Mouse (Mus musculus) CH12.LX (cell line): ENCODE measurements at regions not wholly inside any gene's neighbourhood (a gene's known extent, or its start where the extent isn't known, plus 50 kb on each side); places are given as distances from the start of the nearest gene placed in this dataset.

Experiments used
- DNase-seq: peaks from one replicate; pipeline ENCODE4 v3.0.0-alpha.2; 2013; ENCODE audit errors: extremely low read depth
- H3K27ac ChIP-seq: 2 replicates; pipeline ENCODE4 v1.5.1; 2012; ENCODE audit warnings: low read depth, mild to moderate bottlenecking, control low read depth, moderate library complexity; ENCODE audit not compliant: insufficient read depth
- H3K27me3 ChIP-seq: replicated peaks from 2 replicates; pipeline ENCODE3; 2012; ENCODE audit warnings: inconsistent platforms
- H3K36me3 ChIP-seq, 2 experiments: replicated peaks in 1 of 2; 2 replicates each; pipeline versions ENCODE3 to v1.6.1; 2012; ENCODE audit warnings: inconsistent platforms in 1 of 2, low read length in 1 of 2, mild to moderate bottlenecking in 1 of 2, mixed read lengths in 1 of 2, moderate library complexity in 1 of 2; ENCODE audit not compliant: control insufficient read depth in 1 of 2, insufficient read depth in 1 of 2
- H3K4me1 ChIP-seq, 2 experiments: 2 replicates each; pipeline ENCODE4 v1.6.1; 2012; ENCODE audit warnings: inconsistent platforms in 1 of 2, moderate library complexity in 1 of 2; ENCODE audit not compliant: insufficient read depth in 2 of 2, control insufficient read depth in 1 of 2
- H3K4me2 ChIP-seq: 2 replicates; pipeline ENCODE4 v1.6.1; 2012; ENCODE audit warnings: low read depth, mild to moderate bottlenecking, control low read depth; ENCODE audit not compliant: poor library complexity, insufficient read depth, severe bottlenecking
- H3K4me3 ChIP-seq, 3 experiments: fragments of 150-350 bp in 1 of 3; sonication (generic) in 1 of 3; replicated peaks in 1 of 3; 2 replicates each; pipeline versions ENCODE3 to v1.5.1; 2011 to 2012; ENCODE audit warnings: low read depth in 2 of 3, low read length in 2 of 3, mild to moderate bottlenecking in 2 of 3, moderate library complexity in 2 of 3, control low read depth in 1 of 3, improper control_type of control experiment in 1 of 3, inconsistent platforms in 1 of 3, mixed read lengths in 1 of 3; ENCODE audit not compliant: poor library complexity in 1 of 3
- H3K79me2 ChIP-seq: replicated peaks from 2 replicates; pipeline ENCODE4 v1.6.1; 2012; ENCODE audit warnings: mild to moderate bottlenecking, moderate library complexity; ENCODE audit not compliant: control insufficient read depth, poor library complexity, insufficient read depth, severe bottlenecking; ENCODE audit errors: extremely low read depth
- H3K9ac ChIP-seq: 2 replicates; pipeline ENCODE4 v1.6.1; 2012; ENCODE audit warnings: low read depth, mild to moderate bottlenecking, control low read depth, moderate library complexity; ENCODE audit not compliant: insufficient read depth
- H3K9me3 ChIP-seq: replicated peaks from 2 replicates; pipeline ENCODE3; 2012; ENCODE audit warnings: low read length, inconsistent platforms, mixed read lengths
- BHLHE40 ChIP-seq: IDR thresholded peaks from 2 replicates; pipeline ENCODE4 v1.6.1; 2011; ENCODE audit warnings: mild to moderate bottlenecking, low read depth, low read length, improper control_type of control experiment
- CHD1 ChIP-seq: IDR thresholded peaks from 2 replicates; pipeline ENCODE4 v1.6.1; 2012; ENCODE audit warnings: low read depth, low read length, improper control_type of control experiment, inconsistent platforms
- E2F4 ChIP-seq: IDR thresholded peaks from 2 replicates; pipeline ENCODE4 v1.6.1; 2011; ENCODE audit warnings: low read depth, low read length, improper control_type of control experiment; ENCODE audit not compliant: insufficient replicate concordance
- ELF1 ChIP-seq: IDR thresholded peaks from 2 replicates; pipeline ENCODE4 v1.6.1; 2014; ENCODE audit warnings: low read depth, mild to moderate bottlenecking, inconsistent platforms, low read length, improper control_type of control experiment
- JUND ChIP-seq: conservative IDR thresholded peaks from 2 replicates; pipeline ENCODE4 v1.6.1; 2011; ENCODE audit warnings: low read depth, low read length, improper control_type of control experiment
- KAT2A ChIP-seq: IDR thresholded peaks from 2 replicates; pipeline ENCODE4 v1.6.1; 2012; ENCODE audit warnings: low read length, improper control_type of control experiment, inconsistent platforms; ENCODE audit not compliant: insufficient replicate concordance
- MAZ ChIP-seq: IDR thresholded peaks from 2 replicates; pipeline ENCODE4 v1.6.1; 2012; ENCODE audit warnings: low read depth, mild to moderate bottlenecking, inconsistent platforms, low read length, improper control_type of control experiment, moderate library complexity
- MEF2A ChIP-seq: IDR thresholded peaks from 2 replicates; pipeline ENCODE4 v1.6.1; 2014; ENCODE audit warnings: low read depth, mild to moderate bottlenecking, inconsistent platforms, low read length, improper control_type of control experiment, borderline replicate concordance
- MYC ChIP-seq: IDR thresholded peaks from 2 replicates; pipeline ENCODE4 v1.6.1; 2011; ENCODE audit warnings: low read depth, mild to moderate bottlenecking, improper control_type of control experiment, low read length
- NELFE ChIP-seq: IDR thresholded peaks from 2 replicates; pipeline ENCODE4 v1.6.1; 2011; ENCODE audit warnings: low read depth, low read length, improper control_type of control experiment
- NRF1 ChIP-seq: IDR thresholded peaks from 2 replicates; pipeline ENCODE4 v1.6.1; 2014; ENCODE audit warnings: low read depth, mild to moderate bottlenecking, inconsistent platforms, low read length, improper control_type of control experiment, moderate library complexity
- PAX5 ChIP-seq: IDR thresholded peaks from 2 replicates; pipeline ENCODE4 v1.6.1; 2012; ENCODE audit warnings: low read length, inconsistent platforms, mixed read lengths
- RCOR1 ChIP-seq: conservative IDR thresholded peaks from 2 replicates; pipeline ENCODE4 v1.6.1; 2012; ENCODE audit warnings: low read depth, mild to moderate bottlenecking, inconsistent platforms, low read length, improper control_type of control experiment
- SIN3A ChIP-seq: IDR thresholded peaks from 2 replicates; pipeline ENCODE4 v1.6.1; 2012; ENCODE audit warnings: low read length, improper control_type of control experiment, inconsistent platforms
- TCF12 ChIP-seq: IDR thresholded peaks from 2 replicates; pipeline ENCODE4 v1.6.1; 2014; ENCODE audit warnings: low read depth, mild to moderate bottlenecking, inconsistent platforms, low read length, improper control_type of control experiment
- ZC3H11A ChIP-seq: IDR thresholded peaks from 2 replicates; pipeline ENCODE4 v1.6.1; 2012; ENCODE audit warnings: low read depth, mild to moderate bottlenecking, inconsistent platforms, low read length, improper control_type of control experiment
- ZNF384 ChIP-seq: IDR thresholded peaks from 2 replicates; pipeline ENCODE4 v1.6.1; 2012; ENCODE audit warnings: low read depth, low read length, improper control_type of control experiment, inconsistent platforms
- dilution Hi-C: fragments of 300-500 bp; cut with MboI; formaldehyde crosslinking; loops from 2 replicates; pipeline ENCODE4 v1.14.3; 2020; ENCODE audit warnings: low sequenced_read_pairs; ENCODE audit not compliant: extremely low pct_unique_long_range_greater_than_20kb, extremely low pct_ligation_motif_present
- in situ Hi-C: fragments of 300-500 bp; cut with MboI; formaldehyde crosslinking; loops from 3 replicates; pipeline ENCODE4 v1.14.3; 2019; ENCODE audit warnings: low sequenced_read_pairs, low pct_ligation_motif_present, low pct_unique_long_range_greater_than_20kb, mixed read lengths

DNA sequence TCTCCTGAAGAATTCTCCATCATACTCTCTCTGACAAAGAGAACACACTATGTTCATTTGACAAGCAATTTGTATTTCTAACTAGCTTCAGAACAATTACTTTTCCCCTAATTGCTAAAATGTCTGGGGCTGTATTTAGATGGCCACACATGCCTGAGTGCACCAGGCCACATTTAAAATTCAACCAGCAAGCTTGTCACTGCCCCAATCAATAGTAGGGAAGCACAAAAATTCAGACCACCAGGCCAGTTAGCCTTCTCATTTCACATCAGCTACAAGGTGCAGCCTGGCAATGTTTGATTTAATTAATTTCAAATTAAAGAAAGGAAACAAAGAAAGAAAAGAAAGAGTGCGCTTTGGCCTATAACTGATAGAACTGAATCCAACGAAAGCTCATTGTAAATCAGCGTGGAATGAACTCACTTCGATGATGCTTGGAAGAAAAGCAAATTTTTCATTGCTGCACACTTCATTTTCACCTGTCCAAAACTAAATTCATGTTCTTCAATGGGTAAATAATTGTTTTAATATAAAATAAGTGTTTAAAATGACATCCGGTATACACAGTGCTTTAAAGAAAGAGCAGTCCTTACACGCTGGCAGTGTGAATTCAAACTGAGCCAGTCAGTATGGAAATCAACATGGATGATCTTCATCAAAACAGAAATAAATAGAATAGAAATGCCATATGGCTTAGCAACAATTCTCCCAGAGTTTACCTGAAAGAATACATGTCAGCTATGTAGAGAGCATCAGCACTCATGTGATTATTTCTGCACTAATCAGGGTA, 1001.7 kb upstream of the Adgrl4 start:
- dilution Hi-C loops, result no loop called here
- TF ChIP-seq MYC (no peak), TCF12 (no peak), NELFE (no peak), CHD1 (no peak), PAX5 (no peak), MEF2A (no peak), KAT2A (no peak), RCOR1 (no peak), BHLHE40 (no peak), ZC3H11A (no peak), JUND (no peak), E2F4 (no peak), ELF1 (no peak), ZNF384 (no peak), NRF1 (no peak), SIN3A (no peak), MAZ (no peak)
- TF ChIP-seq, all 38 proteins: peak for 0
- Histone ChIP-seq H3K9me3 (peaks cover 18% of the 10 kb centered on the region), H3K4me1 (peaks cover 0 to 16% of the 10 kb centered on the region in 2 experiments; a peak in 2 of 4 replicates), H3K4me2 (no peak overlapping the region), H3K27me3 (no peaks in the 10 kb centered on the region), H3K36me3 (no peaks in the 10 kb centered on the region), H3K4me3 (no peak overlapping the region), H3K9ac (no peak overlapping the region), H3K27ac (no peak overlapping the region), H3K79me2 (no peaks in the 10 kb centered on the region)
- DNase-seq, result no peak
- in situ Hi-C loops, result no loop called here
